Mouse (Mus musculus): ENCODE measurements around the gene Dhx38. TPM values are rescaled to one million over a fixed set of nuclear protein-coding genes. Genes with fewer than 3 reads are reported as not detected.

Dhx38 gene
- polyA plus RNA-seq, 1 experiment from 2014 or later, result 24.8 TPM

DNA sequence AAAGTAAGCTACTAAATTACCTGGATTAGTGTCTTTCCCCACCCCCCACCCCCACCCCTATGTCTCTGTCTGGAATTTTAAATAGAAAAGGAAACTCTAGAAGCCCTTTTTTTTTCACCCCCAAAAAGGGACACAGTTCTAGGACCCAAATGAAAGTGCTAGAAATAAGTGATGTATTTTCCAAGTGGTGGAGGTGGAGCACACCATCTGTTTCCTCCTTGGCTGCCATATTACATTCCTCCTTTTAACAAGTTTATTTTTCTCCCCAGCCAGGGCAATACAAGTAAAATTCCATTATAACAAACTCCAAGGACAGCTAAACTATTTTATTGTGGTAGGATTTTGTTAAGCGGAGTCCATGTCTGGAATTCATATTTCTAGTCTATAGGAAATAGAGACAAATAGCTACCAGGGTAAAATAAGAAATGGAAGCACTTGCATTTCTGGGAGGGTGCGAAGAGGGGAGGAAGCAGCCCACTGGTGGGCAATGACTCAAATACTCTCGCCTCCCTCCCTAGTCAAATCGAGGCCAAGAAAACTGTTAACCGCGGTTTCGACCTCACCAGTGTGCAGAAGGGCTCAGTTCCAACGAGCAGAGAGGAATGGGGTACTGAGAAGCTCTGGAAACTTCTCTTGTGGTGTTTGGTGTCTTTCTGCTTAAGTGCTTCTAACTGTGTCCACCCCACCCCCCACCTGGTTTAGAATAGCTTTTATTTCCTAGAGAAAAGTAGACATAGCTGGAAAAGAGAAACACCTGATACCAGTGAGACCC is 22.7 kb downstream of the Dhx38 start:
- H3K27me3 ChIP-seq, result no peaks in the 10 kb centered on the region
- H3K4me2 ChIP-seq, result no peak overlapping the region
- no peaks in the 10 kb centered on the region for H3K4me1 ChIP-seq
- no peak for ATAC-seq (ENCODE audit: borderline replicate concordance, extremely low read depth, low FRiP score, low TSS enrichment)
- no peak overlapping the region for H3K27ac ChIP-seq
- H3K9ac ChIP-seq, result no peak overlapping the region
- peaks cover 14% of the 10 kb centered on the region for H3K36me3 ChIP-seq
- 71% methylated on average over 8 of the region's 8 CpGs for WGBS
- H3K4me3 ChIP-seq, result no peak overlapping the region
- H3K9me3 ChIP-seq, result no peaks in the 10 kb centered on the region

DNA sequence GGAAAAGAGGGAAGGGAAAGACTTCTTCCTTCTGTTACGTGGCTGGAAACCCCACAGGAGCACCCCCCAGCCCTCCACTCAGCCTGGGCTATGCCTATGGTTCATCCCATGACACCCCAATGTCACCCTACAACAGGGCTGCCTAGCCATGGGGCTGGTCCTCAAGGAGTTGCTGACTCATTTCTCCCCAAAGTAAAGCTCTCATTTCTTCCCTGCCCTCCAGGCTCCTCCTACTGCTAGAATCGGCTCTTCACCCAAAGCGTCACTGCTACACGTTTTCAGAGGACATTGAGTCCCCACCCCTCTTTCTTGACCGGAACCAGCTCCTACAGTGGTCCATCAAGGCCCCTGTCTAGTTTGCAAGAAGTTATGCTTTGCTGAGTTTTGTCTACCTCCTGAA is 23.5 kb downstream of the Dhx38 start:
- Histone ChIP-seq H3K9me3 (no peaks in the 10 kb centered on the region), H3K4me1 (no peaks in the 10 kb centered on the region), H3K9ac (no peak overlapping the region), H3K4me2 (no peak overlapping the region), H3K27ac (no peak overlapping the region), H3K4me3 (no peak overlapping the region), H3K36me3 (peaks cover 7% of the 10 kb centered on the region), H3K27me3 (no peaks in the 10 kb centered on the region)
- ATAC-seq (ENCODE audit: borderline replicate concordance, extremely low read depth, low FRiP score, low TSS enrichment), result no peak
- 70% methylated on average over 5 of the region's 5 CpGs for WGBS

DNA sequence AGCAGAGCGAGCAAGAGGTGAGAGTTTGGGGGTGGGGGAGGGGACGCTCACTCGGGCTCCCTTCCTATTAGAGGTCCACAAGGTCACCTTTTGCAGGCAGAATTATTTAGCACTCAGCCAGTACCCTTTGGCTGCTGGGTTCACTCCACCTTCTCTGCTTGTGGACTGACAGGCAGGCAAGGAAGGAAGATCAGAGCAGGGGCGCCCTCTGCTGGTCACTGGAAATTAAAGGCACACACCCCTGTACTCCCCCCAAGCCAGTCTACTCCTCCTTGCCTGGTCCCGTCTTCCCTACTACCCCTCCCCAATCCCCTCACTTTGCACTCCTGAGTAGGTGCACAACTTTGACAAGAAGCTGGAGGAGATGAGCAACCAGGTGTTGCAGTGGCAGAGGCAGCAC is 29.0 kb downstream of the Dhx38 start:
- peak; percentile 83 for ATAC-seq (ENCODE audit: borderline replicate concordance, extremely low read depth, low FRiP score, low TSS enrichment)
- Histone ChIP-seq H3K9ac (0 out of 2 replicates have a peak overlapping the region, but pooled peaks have one; percentile 17), H3K9me3 (no peaks in the 10 kb centered on the region), H3K27ac (no peak overlapping the region), H3K4me3 (peak overlapping the region; percentile 21; the same call in 1 of the 2 replicates), H3K4me2 (peak overlapping the region; percentile 48), H3K4me1 (no peaks in the 10 kb centered on the region), H3K36me3 (no peaks in the 10 kb centered on the region), H3K27me3 (no peaks in the 10 kb centered on the region)
- WGBS, result 3% methylated on average over 5 of the region's 5 CpGs

DNA sequence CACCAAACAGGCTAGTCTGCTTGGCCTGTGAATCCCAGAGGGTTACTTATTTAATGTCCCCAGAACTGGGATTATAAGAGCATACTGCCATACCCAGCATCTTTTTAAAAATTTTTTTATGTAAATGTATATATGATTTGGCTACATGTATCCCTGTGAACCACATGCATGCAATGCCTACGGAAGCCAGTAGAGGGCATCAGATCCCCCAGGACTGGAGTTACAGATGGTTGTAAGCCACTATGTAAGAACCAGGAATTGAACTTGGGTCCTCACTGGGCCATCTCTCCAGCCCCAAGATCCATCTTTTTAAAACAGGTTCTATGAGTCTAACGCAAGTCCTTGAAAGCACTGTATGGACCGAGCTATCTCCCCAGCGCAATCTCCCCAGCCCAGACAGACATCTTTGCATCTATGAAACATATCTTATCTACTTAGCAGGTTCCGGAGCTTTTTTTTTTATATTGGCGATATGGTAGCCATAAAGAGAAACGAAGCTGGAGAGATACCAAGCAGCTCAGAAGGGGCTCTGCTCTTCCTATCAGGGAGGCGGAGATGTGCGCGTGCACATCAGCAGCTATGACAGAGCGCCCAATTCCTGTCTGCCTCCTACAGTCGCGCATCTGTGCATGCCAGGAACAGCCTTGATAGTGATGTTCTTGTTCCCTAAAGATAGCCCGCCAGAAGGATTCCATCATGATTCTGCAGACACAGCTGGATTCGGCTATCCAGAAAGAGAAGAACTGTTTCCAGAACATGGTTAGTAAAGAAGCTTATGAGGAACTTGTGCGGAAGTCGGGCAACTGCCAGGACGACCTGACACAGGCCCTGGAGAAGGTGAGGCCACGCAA is 30.3 kb downstream of the Dhx38 start:
- Histone ChIP-seq H3K27me3 (no peaks in the 10 kb centered on the region), H3K4me1 (no peaks in the 10 kb centered on the region), H3K36me3 (no peaks in the 10 kb centered on the region), H3K9ac (no peak overlapping the region), H3K27ac (no peak overlapping the region), H3K4me2 (no peak overlapping the region), H3K9me3 (no peaks in the 10 kb centered on the region), H3K4me3 (no peak overlapping the region)
- WGBS, result 82% methylated on average over 19 of the region's 19 CpGs
- ATAC-seq (ENCODE audit: borderline replicate concordance, extremely low read depth, low FRiP score, low TSS enrichment), result no peak

DNA sequence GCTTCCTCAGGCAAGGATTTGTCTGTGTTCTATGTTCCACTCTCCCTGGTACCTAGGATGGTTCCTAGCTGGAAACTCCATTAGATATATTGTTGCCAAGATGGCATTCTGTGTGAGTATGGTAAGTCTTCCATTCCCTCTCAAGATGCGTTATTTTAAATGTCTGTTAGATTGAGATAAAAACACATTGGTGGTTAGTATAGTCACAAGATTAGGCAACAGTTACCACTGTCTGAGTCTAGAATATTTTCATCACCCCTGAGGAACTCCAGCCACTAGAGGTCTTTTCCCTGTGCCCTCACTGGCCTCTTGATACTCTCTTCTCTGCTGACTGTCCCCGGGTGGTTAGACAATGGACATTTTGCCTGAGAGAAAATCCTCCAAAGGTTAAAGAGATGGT is 41.7 kb downstream of the Dhx38 start:
- Histone ChIP-seq H3K27ac (no peak overlapping the region), H3K9me3 (no peaks in the 10 kb centered on the region), H3K27me3 (no peaks in the 10 kb centered on the region), H3K36me3 (no peaks in the 10 kb centered on the region), H3K4me3 (no peak overlapping the region), H3K9ac (no peak overlapping the region), H3K4me2 (no peak overlapping the region), H3K4me1 (no peaks in the 10 kb centered on the region)
- ATAC-seq (ENCODE audit: borderline replicate concordance, extremely low read depth, low FRiP score, low TSS enrichment), result no peak
- WGBS, result 82% methylated on average over 2 of the region's 2 CpGs

DNA sequence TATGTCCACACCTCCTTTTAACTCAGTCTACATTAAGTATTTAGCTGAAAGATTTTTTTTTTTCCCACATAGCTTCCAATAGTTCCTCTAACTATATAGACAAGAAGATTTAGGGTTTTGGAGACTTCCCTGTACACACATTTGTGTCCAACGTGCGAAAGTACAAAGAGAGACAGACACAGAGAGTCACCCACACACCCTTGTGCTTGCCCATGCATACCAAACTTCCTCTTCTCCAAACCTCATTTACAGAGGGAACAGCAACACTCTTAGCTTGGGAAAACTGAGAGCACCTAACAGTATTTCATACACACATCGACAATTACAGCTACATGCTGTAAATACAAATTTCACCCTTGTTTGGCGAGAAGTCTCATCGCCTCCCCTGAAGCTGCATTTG is 60.1 kb downstream of the Dhx38 start:
- no peak for ATAC-seq (ENCODE audit: borderline replicate concordance, extremely low read depth, low FRiP score, low TSS enrichment)
- no peak overlapping the region for H3K4me2 ChIP-seq

DNA sequence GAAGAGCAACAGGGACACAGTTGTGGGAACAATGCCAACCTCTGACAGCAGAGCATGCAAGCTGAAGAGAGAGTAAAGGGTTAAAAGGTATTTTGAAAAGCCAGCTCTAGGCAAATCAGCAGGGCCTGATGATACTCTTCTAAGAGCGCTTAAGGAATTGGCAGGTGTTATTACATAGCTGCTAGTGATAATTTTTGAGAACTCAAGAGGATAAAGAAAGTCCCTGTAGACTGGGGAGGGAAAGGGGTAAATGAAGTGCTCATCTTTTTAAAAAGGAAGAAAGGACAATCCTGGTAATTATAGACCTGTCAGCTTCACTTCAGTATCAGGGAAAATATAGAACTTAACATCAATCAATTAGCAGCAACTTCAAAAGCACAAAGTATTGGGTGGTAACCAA is 62.1 kb downstream of the Dhx38 start:
- H3K4me2 ChIP-seq, result no peak overlapping the region
- H3K4me3 ChIP-seq, result no peak overlapping the region
- no peaks in the 10 kb centered on the region for H3K36me3 ChIP-seq
- H3K27ac ChIP-seq, result no peak overlapping the region
- no peak for ATAC-seq (ENCODE audit: borderline replicate concordance, extremely low read depth, low FRiP score, low TSS enrichment)
- H3K9me3 ChIP-seq, result no peaks in the 10 kb centered on the region
- no peaks in the 10 kb centered on the region for H3K27me3 ChIP-seq
- 62% methylated on average over 1 of the region's 1 CpGs for WGBS
- no peak overlapping the region for H3K9ac ChIP-seq
- H3K4me1 ChIP-seq, result 0 out of 2 replicates have a peak, but pooled peaks cover 1% of the 10 kb centered on the region

More for the DNA sequence above, 60.1 kb downstream of the Dhx38 start:
- no peak overlapping the region for H3K27ac ChIP-seq
- no peaks in the 10 kb centered on the region for H3K9me3 ChIP-seq
- no peak overlapping the region for H3K4me3 ChIP-seq
- H3K36me3 ChIP-seq, result no peaks in the 10 kb centered on the region
- H3K9ac ChIP-seq, result no peak overlapping the region
- no peaks in the 10 kb centered on the region for H3K4me1 ChIP-seq
- WGBS, result 84% methylated on average over 5 of the region's 5 CpGs
- H3K27me3 ChIP-seq, result no peaks in the 10 kb centered on the region

DNA sequence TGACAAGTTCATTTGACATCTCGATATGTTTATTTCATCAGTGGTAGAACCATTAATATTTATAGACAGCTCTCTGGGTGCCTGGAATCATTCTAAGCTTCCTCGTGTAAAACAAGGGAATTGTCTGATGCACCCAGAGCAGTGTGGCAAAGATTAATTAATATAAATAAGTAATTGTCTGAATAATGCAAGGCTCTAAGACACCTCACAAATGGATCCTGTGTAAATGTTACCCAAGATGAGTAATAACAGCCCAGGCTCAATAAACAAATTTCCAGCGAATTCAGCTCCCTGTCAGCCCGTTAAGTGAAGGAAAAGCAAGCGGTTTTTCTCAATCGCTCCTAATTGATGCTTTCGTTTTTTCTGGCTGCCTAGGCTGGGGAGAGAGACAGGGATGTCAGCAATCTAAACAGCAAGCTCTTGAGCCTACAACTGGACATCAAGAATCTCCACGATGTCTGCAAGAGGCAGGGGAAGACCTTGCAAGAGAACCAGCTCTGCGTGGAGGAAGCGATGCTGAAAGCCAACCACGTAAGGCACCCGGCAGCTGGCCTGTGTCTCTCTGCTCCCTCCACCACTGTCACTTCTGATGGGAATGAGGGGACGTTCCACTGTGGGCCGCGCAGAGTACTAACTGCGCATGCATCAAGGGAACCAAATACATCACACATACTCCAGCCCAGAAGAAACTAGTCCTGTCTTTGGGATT is 66.5 kb downstream of the Dhx38 start:
- peak overlapping the region; percentile 33; the same call in 1 of the 2 replicates for H3K4me2 ChIP-seq
- WGBS, result 45% methylated on average over 16 of the region's 16 CpGs
- 0 out of 2 replicates have a peak, but pooled peaks cover 4% of the 10 kb centered on the region for H3K4me1 ChIP-seq
- H3K27me3 ChIP-seq, result no peaks in the 10 kb centered on the region
- H3K36me3 ChIP-seq, result no peaks in the 10 kb centered on the region
- peak; percentile 94 for ATAC-seq (ENCODE audit: borderline replicate concordance, extremely low read depth, low FRiP score, low TSS enrichment)
- peak overlapping the region; percentile 20; the same call in 1 of the 2 replicates for H3K4me3 ChIP-seq
- H3K27ac ChIP-seq, result peak overlapping the region; percentile 66
- H3K9me3 ChIP-seq, result no peaks in the 10 kb centered on the region
- no peak overlapping the region for H3K9ac ChIP-seq

Other genes with a start within 250 kb of the Dhx38 start
- not detected in 2 replicates for gene Pmfbp1, start 71.8 kb downstream of the Dhx38 start, polyA plus RNA-seq (2015; fragmentation: Nextera tagmentation; extraction: Ambion mirVana)
- gene Txnl4b, start within 50 bp of the Dhx38 start, polyA plus RNA-seq (2015; fragmentation: Nextera tagmentation; extraction: Ambion mirVana), result 25.6 and 26.1 TPM in 2 replicates
- 29.7 and 29.9 TPM in 2 replicates for gene Hp, start 13.3 kb upstream of the Dhx38 start, polyA plus RNA-seq (2015; fragmentation: Nextera tagmentation; extraction: Ambion mirVana)
- 46.7 TPM in 2 replicates for gene Dhodh, start 42.8 kb upstream of the Dhx38 start, polyA plus RNA-seq (2015; fragmentation: Nextera tagmentation; extraction: Ambion mirVana)
- 0.02 and 0.08 TPM in 2 replicates for gene Pkd1l3, start 48.7 kb upstream of the Dhx38 start, polyA plus RNA-seq (2015; fragmentation: Nextera tagmentation; extraction: Ambion mirVana)
- gene Ist1, start 127.4 kb upstream of the Dhx38 start, polyA plus RNA-seq (2015; fragmentation: Nextera tagmentation; extraction: Ambion mirVana), result 136 and 140 TPM in 2 replicates
- 24.8 and 26.0 TPM in 2 replicates for gene Zfp821, start 139.7 kb upstream of the Dhx38 start, polyA plus RNA-seq (2015; fragmentation: Nextera tagmentation; extraction: Ambion mirVana)
- 7.0 and 7.9 TPM in 2 replicates for gene Atxn1l, start 171.9 kb upstream of the Dhx38 start, polyA plus RNA-seq (2015; fragmentation: Nextera tagmentation; extraction: Ambion mirVana)
- 41.9 and 44.2 TPM in 2 replicates for gene Ap1g1, start 212.7 kb upstream of the Dhx38 start, polyA plus RNA-seq (2015; fragmentation: Nextera tagmentation; extraction: Ambion mirVana)